Mouse (Mus musculus): Measurements from ENCODE around the gene Umod.

The Umod gene

GRCm38 (mm10) chr7:119479256-119479655 is at the start of gene Umod:
TSS of gene Umod (minus strand) at chr7:119479282.
- DNase-seq (ENCODE audit: low spot score in 2 of 2), result no peak

DNA sequence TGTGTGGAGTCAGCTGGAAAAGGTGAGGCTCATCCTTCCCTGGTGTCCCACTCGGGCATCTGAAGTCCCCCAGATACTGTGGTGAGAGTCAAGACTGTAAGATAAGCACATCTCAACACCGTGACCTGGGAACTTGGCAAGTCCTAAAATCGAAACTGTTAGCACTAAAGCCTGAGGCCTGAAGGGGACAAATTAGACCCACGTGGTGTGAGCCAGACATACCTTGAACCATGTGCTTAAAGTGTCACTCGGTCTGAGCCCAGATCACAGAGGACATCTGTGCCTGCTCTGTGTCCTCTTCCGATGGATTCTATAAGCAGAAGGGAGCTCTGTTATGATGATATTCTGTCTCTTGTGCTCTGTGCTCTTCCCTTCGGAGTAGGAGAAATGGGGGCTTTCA is 49.5 kb upstream of the Umod start:
- no peak for DNase-seq (ENCODE audit: low spot score in 2 of 2)

DNA sequence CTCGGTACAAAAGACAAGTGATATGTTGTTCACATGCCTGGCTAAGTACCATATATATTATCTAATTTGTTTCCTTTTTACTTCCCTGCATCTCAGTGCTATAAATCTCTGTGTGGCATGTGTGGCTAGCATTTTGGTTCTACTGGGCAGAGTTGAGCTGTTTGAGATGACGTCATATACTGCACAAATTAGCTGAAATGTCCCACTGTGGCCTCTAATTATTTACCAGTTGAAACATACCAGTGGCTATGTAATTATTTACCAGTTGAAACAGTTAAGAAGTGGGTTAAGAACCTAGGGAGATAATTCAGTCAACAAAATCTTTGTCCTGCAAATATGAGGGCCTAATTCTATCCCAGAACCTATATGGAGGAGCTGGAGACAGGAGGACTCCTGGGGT is 48.5 kb upstream of the Umod start:
- DNase-seq (ENCODE audit: low spot score in 2 of 2), result no peak

DNA sequence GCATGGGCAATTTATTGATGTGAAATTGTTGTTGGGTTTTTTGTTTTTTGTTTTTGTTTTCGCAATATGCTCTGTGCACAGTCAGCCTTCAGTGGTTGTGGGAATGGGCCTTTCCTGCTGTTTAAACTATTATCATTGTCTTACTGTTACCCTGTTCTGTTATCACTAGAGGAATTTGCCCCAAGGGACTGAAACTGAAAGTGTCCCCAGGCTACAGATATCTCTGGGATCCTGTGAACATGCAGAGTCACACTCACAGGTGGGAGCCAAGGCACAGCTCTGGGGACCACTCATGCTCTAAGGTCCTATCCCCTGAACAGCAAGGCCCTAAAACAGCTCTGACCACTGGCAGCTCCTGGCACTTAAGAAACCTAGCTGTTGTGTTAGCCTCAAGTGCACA is 48.1 kb upstream of the Umod start:
- no peak for DNase-seq (ENCODE audit: low spot score in 2 of 2)

- no peak for DNase-seq (ENCODE audit: low spot score in 2 of 2)
These were observed 47.4 kb upstream of the Umod start for GRCm38 (mm10) chr7:119526486-119526885.

- DNase-seq (ENCODE audit: low spot score in 2 of 2), result no peak
These were observed 46.8 kb upstream of the Umod start for GRCm38 (mm10) chr7:119525881-119526281.

- no peak for DNase-seq (ENCODE audit: low spot score in 2 of 2)
These were observed 44.3 kb upstream of the Umod start, which contains the start of gene Pdilt for GRCm38 (mm10) chr7:119523389-119523788. TSS of gene Pdilt (minus strand) at chr7:119523489.

- DNase-seq (ENCODE audit: low spot score in 2 of 2), result no peak
These were observed 43.3 kb upstream of the Umod start for GRCm38 (mm10) chr7:119522385-119522784.

- no peak for DNase-seq (ENCODE audit: low spot score in 2 of 2)
These were observed 42.7 kb upstream of the Umod start for GRCm38 (mm10) chr7:119521816-119522215.

DNA sequence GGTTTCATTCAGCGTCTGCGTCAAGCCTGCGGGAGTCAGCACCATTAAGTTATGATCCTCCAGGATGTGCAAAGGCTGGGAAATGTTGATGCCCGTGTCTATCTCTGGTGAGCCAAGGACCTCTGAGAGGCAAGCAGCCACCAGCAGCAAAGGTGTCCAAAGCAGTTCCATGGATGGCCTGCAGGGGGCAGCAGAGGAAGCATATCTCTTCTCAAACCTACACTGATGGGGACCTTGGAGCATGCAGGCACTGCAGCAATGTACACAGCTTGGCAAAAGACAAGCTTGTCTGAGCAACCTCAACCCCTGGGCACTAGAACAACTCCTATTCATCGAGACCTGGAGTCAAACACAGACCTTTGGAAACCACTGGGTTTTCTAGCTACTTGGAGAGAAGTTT is 40.6 kb upstream of the Umod start:
- DNase-seq (ENCODE audit: low spot score in 2 of 2), result peak; percentile 11 to 53

DNA sequence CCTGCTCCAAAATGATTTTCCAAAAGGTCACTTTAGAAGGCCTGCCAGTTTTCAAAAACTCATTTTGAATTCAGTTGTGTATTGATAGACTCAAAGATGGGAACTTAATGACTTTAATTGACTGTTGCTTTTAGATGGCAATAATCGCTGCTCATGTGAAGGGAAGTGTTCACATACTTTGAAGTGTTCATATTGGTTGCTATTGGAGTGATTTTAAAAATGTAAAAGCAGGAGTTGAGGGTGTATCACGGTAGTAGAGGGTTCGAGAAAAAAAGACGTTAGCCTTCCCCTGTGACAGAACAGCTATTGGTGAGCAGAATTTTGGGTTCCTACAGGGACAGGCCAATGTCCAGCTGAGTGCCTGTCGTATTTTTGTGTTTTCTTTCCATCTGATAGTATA is 40.1 kb upstream of the Umod start, which contains the start of gene Acsm5:
Acsm5 (plus strand) TSS at position 301 of the 400 bp plus-strand sequence.
- no peak for DNase-seq (ENCODE audit: low spot score in 2 of 2)

- no peak for DNase-seq (ENCODE audit: low spot score in 2 of 2)
These were observed 37.1 kb upstream of the Umod start for GRCm38 (mm10) chr7:119516272-119516558.

GRCm38 (mm10) chr7:119515492-119516271 is 36.6 kb upstream of the Umod start:
- peak in 1 of 2 experiments; percentile 14 for DNase-seq (ENCODE audit: low spot score in 2 of 2)

DNA sequence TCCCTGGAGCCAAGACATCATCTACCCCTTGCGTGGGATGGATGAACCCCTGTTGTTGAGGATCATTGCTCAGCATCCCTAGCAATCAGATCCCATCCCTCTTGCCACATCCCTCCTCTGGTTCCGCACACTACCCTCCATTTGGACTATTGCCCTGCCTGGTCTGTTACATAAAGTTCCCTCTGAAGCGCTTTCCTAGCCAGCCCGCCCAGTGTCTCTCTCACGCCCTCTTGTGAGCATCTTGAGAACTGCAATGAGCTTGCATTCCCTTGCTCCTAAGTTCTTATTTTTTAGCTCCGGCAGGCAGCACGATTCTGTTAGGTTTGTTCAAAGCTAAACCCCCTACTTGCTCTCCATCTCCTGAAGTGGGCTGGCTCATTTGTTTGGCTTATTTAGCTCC is 34.0 kb upstream of the Umod start:
- DNase-seq (ENCODE audit: low spot score in 2 of 2), result peak in 1 of 2 experiments; percentile 3

GRCm38 (mm10) chr7:119511143-119511542 is 32.1 kb upstream of the Umod start:
- DNase-seq (ENCODE audit: low spot score in 2 of 2), result no peak

DNA sequence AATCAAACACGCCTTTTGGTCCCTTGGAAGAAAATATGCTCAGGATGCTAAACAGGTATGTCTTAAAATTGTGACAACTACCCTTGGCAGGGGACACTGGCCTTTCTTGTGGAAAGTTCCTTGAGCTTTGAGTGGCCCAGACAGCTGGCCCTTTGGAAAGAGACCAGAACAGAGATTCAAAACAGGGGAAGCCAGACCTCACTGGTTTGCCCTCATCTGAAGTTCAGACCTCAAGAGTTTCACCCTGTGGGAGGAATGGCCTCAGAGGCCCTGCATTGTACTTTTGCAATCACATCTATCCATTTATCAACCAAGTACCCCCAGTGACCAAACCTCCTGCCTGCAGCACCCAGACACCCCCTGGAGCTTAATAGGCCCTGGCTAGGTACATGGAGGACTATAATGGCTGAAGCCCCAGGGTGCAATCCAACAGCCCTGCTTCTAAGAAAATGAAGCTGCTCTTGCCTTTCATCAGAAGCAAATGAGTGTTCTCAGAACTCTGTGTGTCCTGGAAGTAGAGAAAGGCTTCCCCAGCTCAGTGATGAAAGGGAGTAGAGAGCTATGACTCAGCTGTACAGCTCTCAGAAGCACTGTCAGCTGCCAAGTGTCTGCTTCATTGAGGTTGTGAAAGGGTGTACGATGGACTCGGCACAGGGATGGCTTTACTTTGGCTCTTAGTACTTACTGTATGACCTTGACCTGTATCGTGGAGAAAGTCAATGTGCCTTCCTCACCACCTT is 11.1 kb upstream of the Umod start:
- DNase-seq (ENCODE audit: low spot score in 2 of 2), result no peak

- no peak for DNase-seq (ENCODE audit: low spot score in 2 of 2)
These were observed 7.6 kb upstream of the Umod start for GRCm38 (mm10) chr7:119486683-119487082.

GRCm38 (mm10) chr7:119484154-119484553 is 5.1 kb upstream of the Umod start:
- no peak for DNase-seq (ENCODE audit: low spot score in 2 of 2)

- no peak for DNase-seq (ENCODE audit: low spot score in 2 of 2)
These were observed 2.3 kb downstream of the Umod start for GRCm38 (mm10) chr7:119476500-119477389.

DNA sequence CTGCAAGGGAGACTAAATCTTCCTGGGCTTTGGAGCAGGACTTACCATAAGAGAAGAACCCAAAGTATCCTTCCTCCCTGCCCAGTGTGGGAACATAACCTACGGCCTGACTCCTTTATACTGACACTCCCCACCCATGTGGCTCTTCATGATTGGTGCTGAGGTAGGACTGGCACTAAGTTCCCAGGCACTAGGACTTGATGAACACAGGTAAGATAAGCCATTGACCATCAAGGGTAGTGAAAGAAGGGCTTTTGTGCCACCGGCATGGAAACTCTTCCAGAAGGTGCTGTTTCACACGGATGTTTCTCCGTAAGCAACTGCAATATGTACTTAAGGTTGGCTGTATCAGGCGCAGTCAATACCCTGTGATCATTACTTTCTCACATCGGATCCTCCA is 19.9 kb downstream of the Umod start, which contains the start of gene Gp2:
Gp2 (minus strand) TSS at position 101 of the 400 bp plus-strand sequence.
- DNase-seq (ENCODE audit: low spot score in 2 of 2), result no peak

GRCm38 (mm10) chr7:119454192-119454591 is 24.9 kb downstream of the Umod start:
- no peak for DNase-seq (ENCODE audit: low spot score in 2 of 2)

GRCm38 (mm10) chr7:119443849-119444248 is 35.2 kb downstream of the Umod start:
- DNase-seq (ENCODE audit: low spot score in 2 of 2), result no peak
